Mouse (Mus musculus): Measurements from ENCODE around the gene Tns3. TPM values are rescaled to one million over a fixed set of nuclear protein-coding genes. Genes with fewer than 3 reads are reported as not detected.
A peak's percentile ranks its signal among the peaks of the same experiment; 100 is the strongest.

Tns3 gene
- total RNA-seq, 2 experiments from 2014 or later = 10.9 to 12.1 TPM

- intact Hi-C loops (cut with DNase I; ENCODE audit: low total_unique reads) = no loop called here
- no peak for DNase-seq
Measured at GRCm38 (mm10) chr11:8684262-8684661, 19.9 kb upstream of the Tns3 start.

GRCm38 (mm10) chr11:8681356-8681755 lies 17.0 kb upstream of the Tns3 start:
- intact Hi-C loops (cut with DNase I; ENCODE audit: low total_unique reads) = no loop called here
- no peak for DNase-seq

- intact Hi-C loops (cut with DNase I; ENCODE audit: low total_unique reads) = no loop called here
- DNase-seq = no peak
Measured at GRCm38 (mm10) chr11:8680650-8681049, 16.3 kb upstream of the Tns3 start.

GRCm38 (mm10) chr11:8679221-8679620 lies 14.9 kb upstream of the Tns3 start:
- intact Hi-C loops (cut with DNase I; ENCODE audit: low total_unique reads) = no loop called here
- DNase-seq = no peak

GRCm38 (mm10) chr11:8678260-8678995 lies 14.1 kb upstream of the Tns3 start:
- intact Hi-C loops (cut with DNase I; ENCODE audit: low total_unique reads) = no loop called here

GRCm38 (mm10) chr11:8675701-8676474 lies 11.6 kb upstream of the Tns3 start:
- intact Hi-C loops (cut with DNase I; ENCODE audit: low total_unique reads) = no loop called here
- DNase-seq = no peak

More at GRCm38 (mm10) chr11:8678260-8678995, 14.1 kb upstream of the Tns3 start:
- DNase-seq = no peak

- intact Hi-C loops (cut with DNase I; ENCODE audit: low total_unique reads) = no loop called here
- DNase-seq = no peak
Measured at GRCm38 (mm10) chr11:8674549-8675149, 10.3 kb upstream of the Tns3 start.

GRCm38 (mm10) chr11:8671698-8672097 lies 7.4 kb upstream of the Tns3 start:
- intact Hi-C loops (cut with DNase I; ENCODE audit: low total_unique reads) = no loop called here
- no peak for DNase-seq

GRCm38 (mm10) chr11:8669138-8669537 lies 4.8 kb upstream of the Tns3 start:
- intact Hi-C loops (cut with DNase I; ENCODE audit: low total_unique reads) = no loop called here
- DNase-seq = no peak

GRCm38 (mm10) chr11:8664797-8665196 lies 462 bp upstream of the Tns3 start:
- intact Hi-C loops (cut with DNase I; ENCODE audit: low total_unique reads) = no loop called here
- no peak for DNase-seq

- intact Hi-C loops (cut with DNase I; ENCODE audit: low total_unique reads) = no loop called here
- peak; percentile 53 for DNase-seq
Measured at GRCm38 (mm10) chr11:8663444-8664392, 617 bp downstream of the Tns3 start.

GRCm38 (mm10) chr11:8662706-8663429 lies 1.5 kb downstream of the Tns3 start:
- DNase-seq = peak; percentile 20

GRCm38 (mm10) chr11:8660951-8661350 lies 3.4 kb downstream of the Tns3 start:
- no peak for DNase-seq
- intact Hi-C loops (cut with DNase I; ENCODE audit: low total_unique reads) = no loop called here

More at GRCm38 (mm10) chr11:8662706-8663429, 1.5 kb downstream of the Tns3 start:
- intact Hi-C loops (cut with DNase I; ENCODE audit: low total_unique reads) = no loop called here

- intact Hi-C loops (cut with DNase I; ENCODE audit: low total_unique reads) = no loop called here
- peak; percentile 16 for DNase-seq
Measured at GRCm38 (mm10) chr11:8659851-8660250, 4.5 kb downstream of the Tns3 start.

- intact Hi-C loops (cut with DNase I; ENCODE audit: low total_unique reads) = no loop called here
- DNase-seq = peak; percentile 73
Measured at GRCm38 (mm10) chr11:8659061-8659460, 5.3 kb downstream of the Tns3 start.

GRCm38 (mm10) chr11:8657493-8657892 lies 6.8 kb downstream of the Tns3 start:
- DNase-seq = no peak
- intact Hi-C loops (cut with DNase I; ENCODE audit: low total_unique reads) = no loop called here

- DNase-seq = no peak
- intact Hi-C loops (cut with DNase I; ENCODE audit: low total_unique reads) = no loop called here
Measured at GRCm38 (mm10) chr11:8656448-8657393, 7.6 kb downstream of the Tns3 start.

Data from gastrocnemius, postnatal 14 days (tissue).